Mouse (Mus musculus) ES-E14 (cell line): ENCODE measurements around the gene Trmt10b.

ENCODE experiments used
- CHD2 ChIP-seq: IDR thresholded peaks from 2 replicates; pipeline ENCODE4 v1.6.1; 2014; ENCODE audit warnings: mild to moderate bottlenecking, low read depth, low read length, inconsistent platforms
- HCFC1 ChIP-seq: IDR thresholded peaks from 2 replicates; pipeline ENCODE4 v1.6.1; 2012; ENCODE audit warnings: low read length, inconsistent platforms, borderline replicate concordance; ENCODE audit not compliant: insufficient read depth
- MAFK ChIP-seq: IDR thresholded peaks from 2 replicates; pipeline ENCODE4 v1.6.1; 2014; ENCODE audit warnings: mild to moderate bottlenecking, low read depth, low read length, inconsistent platforms; ENCODE audit not compliant: insufficient read depth
- ZC3H11A ChIP-seq: IDR thresholded peaks from 2 replicates; pipeline ENCODE4 v1.6.1; 2012; ENCODE audit warnings: low read depth, mild to moderate bottlenecking, inconsistent platforms, low read length, borderline replicate concordance
- ZNF384 ChIP-seq: IDR thresholded peaks from 2 replicates; pipeline ENCODE4 v1.6.1; 2012; ENCODE audit warnings: low read depth, low read length, inconsistent platforms

- TF ChIP-seq MAFK (no peak), ZC3H11A (no peak), CHD2 (no peak), ZNF384 (no peak), HCFC1 (no peak)
These were observed 35.5 kb downstream of the Trmt10b start for GRCm38 (mm10) chr4:45332466-45332865.
